Mouse (Mus musculus): Measurements from ENCODE around the gene Cldn6.

DNA sequence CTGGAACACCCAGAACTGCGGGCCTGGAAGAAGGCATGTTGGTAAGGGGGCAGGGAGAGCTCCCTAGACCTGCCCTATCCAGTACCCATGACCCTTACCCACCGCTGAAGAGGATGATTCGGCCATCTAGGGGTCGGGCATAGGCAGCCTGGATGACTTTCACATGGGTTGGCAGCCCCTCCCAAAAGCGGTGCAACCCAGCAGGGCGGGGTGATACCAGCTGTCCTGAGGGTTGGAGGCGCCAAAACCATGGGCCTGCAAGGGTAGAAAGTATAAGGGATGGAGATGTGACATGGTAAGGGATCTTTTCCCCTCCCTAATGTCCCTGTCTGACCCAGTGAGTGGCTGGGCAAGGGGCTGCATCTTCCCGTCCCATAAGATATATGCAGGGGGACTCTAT, 47.8 kb upstream of the Cldn6 start:
- no peak for TF ChIP-seq CTCF (IDR thresholded peaks at IDR 0.05; ENCODE audit: insufficient read depth, low read depth, low read length)
- no peak for TF ChIP-seq POLR2A (IDR thresholded peaks at IDR 0.05; ENCODE audit: insufficient read depth, low read depth, low read length)
